Mouse (Mus musculus) G1E-ER4 (cell line): Measurements from ENCODE around the gene Atad3a. TPM values are rescaled to one million over a fixed set of nuclear protein-coding genes. Genes with fewer than 3 reads are reported as not detected.

Source experiments
- GATA1 ChIP-seq: IDR thresholded peaks from one replicate; pipeline ENCODE4 v1.8.0; 2012; ENCODE audit warnings: low read length, inconsistent platforms
- polyA plus RNA-seq: library from polyadenylated mRNA; stranded (reverse); fragments of >175 nt; gene quantifications from 2 replicates; pipeline ENCODE4 v1.2.3, GENCODE M21; 2012

Gene Atad3a
- polyA plus RNA-seq, 1 experiment, result 88.5 TPM

GRCm38 (mm10) chr4:155746575-155747490, 14.1 kb downstream of the Atad3a start:
- TF ChIP-seq GATA1, result no peak

GRCm38 (mm10) chr4:155746036-155746548, 14.8 kb downstream of the Atad3a start:
- TF ChIP-seq GATA1, result no peak

- TF ChIP-seq GATA1, result no peak
Observed at GRCm38 (mm10) chr4:155745136-155745535, 15.8 kb downstream of the Atad3a start.

- no peak for TF ChIP-seq GATA1
Observed at GRCm38 (mm10) chr4:155744474-155744873, 16.4 kb downstream of the Atad3a start.

GRCm38 (mm10) chr4:155742684-155743083, 18.2 kb downstream of the Atad3a start:
- no peak for TF ChIP-seq GATA1

GRCm38 (mm10) chr4:155739741-155740636, 20.9 kb downstream of the Atad3a start:
- TF ChIP-seq GATA1, result no peak

- no peak for TF ChIP-seq GATA1
Observed at GRCm38 (mm10) chr4:155739152-155739551, 21.7 kb downstream of the Atad3a start.

GRCm38 (mm10) chr4:155738262-155738661, 22.6 kb downstream of the Atad3a start:
- TF ChIP-seq GATA1, result no peak

- TF ChIP-seq GATA1, result no peak
Observed at GRCm38 (mm10) chr4:155736421-155736820, 24.5 kb downstream of the Atad3a start.

- TF ChIP-seq GATA1, result no peak
Observed at GRCm38 (mm10) chr4:155735788-155736187, 25.1 kb downstream of the Atad3a start.

- no peak for TF ChIP-seq GATA1
Observed at GRCm38 (mm10) chr4:155734951-155735702, 25.8 kb downstream of the Atad3a start.

- no peak for TF ChIP-seq GATA1
Observed at GRCm38 (mm10) chr4:155734350-155734941, 26.4 kb downstream of the Atad3a start, which contains the start of gene Tmem240. Gene Tmem240, plus strand, starts transcription at chr4:155734800.

- TF ChIP-seq GATA1, result no peak
Observed at GRCm38 (mm10) chr4:155733267-155733666, 27.6 kb downstream of the Atad3a start.

- TF ChIP-seq GATA1, result no peak
Observed at GRCm38 (mm10) chr4:155727993-155728392, 32.9 kb downstream of the Atad3a start.

- no peak for TF ChIP-seq GATA1
Observed at GRCm38 (mm10) chr4:155721668-155722083, 39.2 kb downstream of the Atad3a start.
